Mouse (Mus musculus) mature B cell (primary cell): Measurements from ENCODE around the gene Ppp2r5e.
"Not testable (repeated sequence)": the region's sequence is repeated elsewhere in the genome, so short reads cannot be mapped to it uniquely, and the experiment has no call there.

ENCODE experiments used
- in situ Hi-C: fragments of 300-500 bp; cut with MboI; formaldehyde crosslinking; loops from 2 replicates; pipeline ENCODE4 v1.14.3; 2019

The Ppp2r5e gene

GRCm38 (mm10) chr12:75486568-75487286 lies 109.3 kb downstream of the Ppp2r5e start:
- in situ Hi-C loops, result no loop called here

- in situ Hi-C loops, result no loop called here
These were observed 113.3 kb downstream of the Ppp2r5e start for GRCm38 (mm10) chr12:75482781-75483180.

- in situ Hi-C loops, result no loop called here
These were observed 114.0 kb downstream of the Ppp2r5e start for GRCm38 (mm10) chr12:75482015-75482414.

GRCm38 (mm10) chr12:75480031-75480430 lies 116.0 kb downstream of the Ppp2r5e start:
- in situ Hi-C loops, result no loop called here

- in situ Hi-C loops, result no loop called here
These were observed 116.6 kb downstream of the Ppp2r5e start for GRCm38 (mm10) chr12:75479375-75479898.

GRCm38 (mm10) chr12:75478596-75478995 lies 117.4 kb downstream of the Ppp2r5e start:
- in situ Hi-C loops, result no loop called here

GRCm38 (mm10) chr12:75478117-75478516 lies 117.9 kb downstream of the Ppp2r5e start:
- in situ Hi-C loops, result no loop called here

- in situ Hi-C loops, result no loop called here
These were observed 123.0 kb downstream of the Ppp2r5e start for GRCm38 (mm10) chr12:75473021-75473420.

- in situ Hi-C loops, result no loop called here
These were observed 123.9 kb downstream of the Ppp2r5e start for GRCm38 (mm10) chr12:75472107-75472506.

- in situ Hi-C loops, result no loop called here
These were observed 128.2 kb downstream of the Ppp2r5e start for GRCm38 (mm10) chr12:75467814-75468213.

- in situ Hi-C loops, result no loop called here
These were observed 128.9 kb downstream of the Ppp2r5e start for GRCm38 (mm10) chr12:75467127-75467526.

GRCm38 (mm10) chr12:75466206-75466605 lies 129.8 kb downstream of the Ppp2r5e start:
- in situ Hi-C loops, result no loop called here

GRCm38 (mm10) chr12:75464016-75464769 lies 131.9 kb downstream of the Ppp2r5e start:
- in situ Hi-C loops, result no loop called here

GRCm38 (mm10) chr12:75460561-75460960 lies 135.5 kb downstream of the Ppp2r5e start:
- in situ Hi-C loops, result no loop called here

- in situ Hi-C loops, result no loop called here
These were observed 136.4 kb downstream of the Ppp2r5e start for GRCm38 (mm10) chr12:75459656-75460055.

GRCm38 (mm10) chr12:75453441-75453840 lies 142.6 kb downstream of the Ppp2r5e start:
- in situ Hi-C loops, result no loop called here

GRCm38 (mm10) chr12:75453027-75453426 lies 143.0 kb downstream of the Ppp2r5e start:
- in situ Hi-C loops, result no loop called here

GRCm38 (mm10) chr12:75450592-75450991 lies 145.5 kb downstream of the Ppp2r5e start:
- in situ Hi-C loops, result no loop called here

- in situ Hi-C loops, result no loop called here
These were observed 146.0 kb downstream of the Ppp2r5e start for GRCm38 (mm10) chr12:75450011-75450410.

- in situ Hi-C loops, result no loop called here
These were observed 146.5 kb downstream of the Ppp2r5e start for GRCm38 (mm10) chr12:75449475-75449966.

GRCm38 (mm10) chr12:75448921-75449320 lies 147.1 kb downstream of the Ppp2r5e start:
- in situ Hi-C loops, result no loop called here

- in situ Hi-C loops, result no loop called here
These were observed 149.8 kb downstream of the Ppp2r5e start for GRCm38 (mm10) chr12:75446245-75446644.

GRCm38 (mm10) chr12:75432400-75432799 lies 163.6 kb downstream of the Ppp2r5e start:
- in situ Hi-C loops, result not testable (repeated sequence)
